Mouse (Mus musculus) cerebellum, adult 2 months (tissue): Measurements from ENCODE around the gene Rph3al. TPM values are rescaled to one million over a fixed set of nuclear protein-coding genes. Genes with fewer than 3 reads are reported as not detected.

ENCODE experiments used
- DNase-seq, 2 experiments: peaks; one replicate each; pipeline ENCODE4 v3.0.0; 2021
- H3K27ac ChIP-seq: fragments of 200-500 bp; 2 replicates; pipeline ENCODE4 v1.5.1; 2012; ENCODE audit warnings: low read length, control low read depth, inconsistent platforms; ENCODE audit not compliant: insufficient read depth
- H3K27me3 ChIP-seq: fragments of 200-500 bp; 2 replicates; pipeline ENCODE4 v1.6.1; 2012; ENCODE audit warnings: inconsistent platforms, mild to moderate bottlenecking, low read length, moderate library complexity; ENCODE audit not compliant: control insufficient read depth, insufficient read depth
- H3K4me1 ChIP-seq: fragments of 200-500 bp; 2 replicates; pipeline ENCODE4 v1.6.1; 2011; ENCODE audit warnings: low read length; ENCODE audit not compliant: control insufficient read depth, insufficient read depth
- H3K4me3 ChIP-seq: fragments of 200-500 bp; replicated peaks from 2 replicates; pipeline ENCODE3; 2011; ENCODE audit warnings: mild to moderate bottlenecking, low read depth, low read length, control low read depth; ENCODE audit not compliant: insufficient read depth
- CTCF ChIP-seq: fragments of 200-500 bp; IDR thresholded peaks from 2 replicates; pipeline ENCODE4 v1.5.1; 2011; ENCODE audit warnings: low read depth, mild to moderate bottlenecking, control low read depth, low read length, moderate library complexity, borderline replicate concordance; ENCODE audit not compliant: insufficient read depth
- POLR2A ChIP-seq: fragments of 200-500 bp; IDR thresholded peaks from 2 replicates; pipeline ENCODE4 v1.6.1; 2011; ENCODE audit warnings: low read length, control low read depth, borderline replicate concordance; ENCODE audit not compliant: insufficient read depth
- WGBS: fragments of 180-500 bp; shearing (Covaris S2); methylation state at CpG from one replicate; pipeline ENCODE4 v1.1.7; 2018; 5-methylcytosine and 5-hydroxymethylcytosine counted together
- polyA plus RNA-seq: library from polyadenylated mRNA; depleted of rRNA; stranded (reverse); fragments of >200 nt; gene quantifications from 2 replicates; pipeline ENCODE4 v1.2.3, GENCODE M21; 2012

Rph3al gene
- polyA plus RNA-seq, 1 experiment: 3.6 TPM

DNA sequence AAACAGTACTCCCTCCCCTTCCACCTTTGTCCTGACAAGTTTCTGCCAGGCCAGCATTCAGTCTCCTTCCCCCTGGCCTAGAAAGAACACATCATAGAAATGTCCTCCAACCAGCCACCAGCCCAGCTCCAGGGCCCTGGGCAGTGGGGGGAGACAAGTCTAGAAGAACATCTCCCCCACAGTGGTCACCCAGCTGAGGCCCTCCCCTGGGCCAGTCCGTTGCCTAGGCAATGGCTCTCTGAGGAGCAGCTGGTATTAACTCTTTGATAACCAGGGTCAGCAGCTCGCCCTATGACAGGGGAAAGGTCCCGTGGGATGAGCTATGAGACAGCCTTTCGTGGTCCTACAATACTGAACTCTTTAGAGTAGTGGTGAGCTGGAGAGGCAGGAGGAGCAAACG lies 33.7 kb downstream of the Rph3al start:
- Histone ChIP-seq H3K4me3 (no peak overlapping the region), H3K4me1 (peaks cover 18% of the 10 kb centered on the region), H3K27ac (no peak overlapping the region), H3K27me3 (no peaks in the 10 kb centered on the region)
- no peak for DNase-seq
- no peak for TF ChIP-seq POLR2A
- TF ChIP-seq CTCF: no peak
- WGBS: 70% methylated on average over 5 of the region's 5 CpGs

DNA sequence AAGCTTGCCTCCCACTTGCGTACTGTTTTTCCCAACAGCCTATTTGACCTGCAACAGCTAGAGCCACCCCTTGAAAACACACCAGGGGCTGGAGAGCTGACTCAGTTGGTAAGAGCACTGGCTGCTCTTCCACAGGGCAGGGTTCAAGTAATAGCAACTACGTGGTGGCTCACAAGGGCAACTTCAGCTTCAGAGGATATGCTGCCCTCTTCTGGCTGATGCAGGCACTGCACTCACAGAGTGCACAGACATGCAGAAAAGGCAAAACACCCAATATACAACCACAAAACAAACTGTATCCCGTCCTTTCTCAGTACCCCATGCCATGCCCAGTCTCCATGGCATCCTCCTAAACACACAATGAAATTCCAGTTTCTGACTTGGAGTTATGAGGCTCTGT lies 34.7 kb downstream of the Rph3al start:
- no peak for TF ChIP-seq POLR2A
- TF ChIP-seq CTCF: peak; percentile 52
- Histone ChIP-seq H3K4me3 (no peak overlapping the region), H3K4me1 (peaks cover 25% of the 10 kb centered on the region), H3K27me3 (no peaks in the 10 kb centered on the region), H3K27ac (no peak overlapping the region)
- DNase-seq: no peak
- WGBS: 93% methylated on average over 3 of the region's 3 CpGs

DNA sequence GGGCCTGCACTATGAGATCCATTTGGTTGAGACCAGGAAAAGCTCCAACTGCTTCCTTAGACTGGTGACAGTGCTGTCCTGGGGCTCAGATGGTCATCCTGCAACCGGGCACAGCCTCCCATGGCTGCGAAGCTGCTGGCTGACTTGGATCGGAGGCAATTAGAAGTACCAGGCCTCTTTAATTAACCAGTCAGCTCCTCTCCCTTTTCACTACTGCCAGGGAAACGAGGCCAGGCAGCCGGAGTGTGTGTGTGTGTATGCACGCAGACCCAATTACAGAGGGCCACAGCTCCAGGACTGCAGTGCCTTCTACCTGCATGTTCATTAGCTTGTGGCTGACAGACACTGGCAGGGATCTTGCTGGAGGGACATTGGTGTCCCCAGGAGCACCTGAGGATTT lies 36.9 kb downstream of the Rph3al start:
- no peak for TF ChIP-seq POLR2A
- no peak overlapping the region for H3K27ac ChIP-seq
- H3K27me3 ChIP-seq: no peaks in the 10 kb centered on the region
- 35% methylated on average over 6 of the region's 6 CpGs for WGBS
- peak in 1 of 2 experiments; percentile 49 for DNase-seq
- peaks cover 25% of the 10 kb centered on the region for H3K4me1 ChIP-seq
- H3K4me3 ChIP-seq: no peak overlapping the region

- TF ChIP-seq POLR2A: no peak
- TF ChIP-seq CTCF: no peak
- WGBS: 20% methylated on average over 9 of the region's 9 CpGs
- no peak overlapping the region for H3K4me3 ChIP-seq
- no peak overlapping the region for H3K27ac ChIP-seq
- peaks cover 32% of the 10 kb centered on the region for H3K4me1 ChIP-seq
- DNase-seq: peak; percentile 43 to 71
- no peaks in the 10 kb centered on the region for H3K27me3 ChIP-seq
These were observed 38.6 kb downstream of the Rph3al start for GRCm38 (mm10) chr11:75899676-75900075.

DNA sequence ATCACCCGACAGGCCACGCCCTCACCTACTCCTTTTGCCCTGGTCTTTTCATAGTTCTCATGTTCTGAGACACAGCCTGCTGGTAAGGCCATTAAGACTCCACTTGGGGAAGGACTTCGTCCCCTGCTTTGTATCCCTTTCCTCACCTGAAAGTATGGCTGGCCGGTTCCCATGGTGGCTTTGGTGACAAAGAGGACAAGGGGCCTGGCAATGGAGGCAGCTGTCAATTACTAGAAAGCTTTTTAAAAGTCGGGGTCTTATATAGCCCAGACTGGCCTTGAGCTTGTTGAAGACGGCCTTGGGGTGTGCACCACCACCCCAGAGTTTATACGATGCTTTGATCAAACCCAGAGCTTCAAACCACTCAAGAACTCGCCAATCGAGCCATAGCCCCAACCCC lies 39.7 kb downstream of the Rph3al start:
- Histone ChIP-seq H3K4me1 (peaks cover 32% of the 10 kb centered on the region), H3K27ac (no peak overlapping the region), H3K27me3 (no peaks in the 10 kb centered on the region), H3K4me3 (no peak overlapping the region)
- WGBS: 98% methylated on average over 9 of the region's 9 CpGs
- TF ChIP-seq POLR2A: no peak
- TF ChIP-seq CTCF: no peak
- DNase-seq: no peak

GRCm38 (mm10) chr11:75894791-75895420 lies 43.3 kb downstream of the Rph3al start:
- no peak for DNase-seq
- Histone ChIP-seq H3K4me3 (no peak overlapping the region), H3K27ac (no peak overlapping the region), H3K4me1 (peaks cover 15% of the 10 kb centered on the region), H3K27me3 (no peaks in the 10 kb centered on the region)
- WGBS: 38% methylated on average over 12 of the region's 12 CpGs
- no peak for TF ChIP-seq CTCF
- no peak for TF ChIP-seq POLR2A

DNA sequence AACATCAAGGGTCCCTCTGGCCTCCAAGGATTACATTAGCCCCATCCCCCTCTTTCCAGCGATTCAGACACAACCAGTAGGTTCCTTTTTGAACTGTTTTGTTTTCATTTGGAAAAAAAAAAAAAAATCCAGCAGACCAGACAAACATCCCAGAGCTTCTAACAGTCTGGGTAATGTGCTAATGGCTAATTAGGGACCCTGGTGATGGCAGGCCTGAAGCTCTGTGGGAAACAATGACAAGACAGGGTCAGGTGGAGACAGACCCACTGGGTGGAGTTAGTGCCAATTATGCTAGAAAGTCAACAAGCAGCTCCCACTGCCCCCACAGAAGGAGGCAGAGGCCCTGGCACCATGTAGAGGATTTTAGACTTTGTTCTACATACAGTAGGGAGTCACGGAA lies 44.3 kb downstream of the Rph3al start:
- peaks cover 8% of the 10 kb centered on the region for H3K4me1 ChIP-seq
- no peak overlapping the region for H3K4me3 ChIP-seq
- no peak for DNase-seq
- TF ChIP-seq CTCF (no peak), POLR2A (no peak)
- 87% methylated on average over 2 of the region's 2 CpGs for WGBS
- no peak overlapping the region for H3K27ac ChIP-seq
- no peaks in the 10 kb centered on the region for H3K27me3 ChIP-seq

GRCm38 (mm10) chr11:75887349-75887748 lies 50.9 kb downstream of the Rph3al start:
- DNase-seq: no peak
- TF ChIP-seq POLR2A (no peak), CTCF (no peak)
- Histone ChIP-seq H3K4me1 (peaks cover 5% of the 10 kb centered on the region; the same call in 1 of the 2 replicates), H3K27ac (no peak overlapping the region), H3K4me3 (no peak overlapping the region), H3K27me3 (no peaks in the 10 kb centered on the region)
- WGBS: 93% methylated on average over 3 of the region's 3 CpGs

DNA sequence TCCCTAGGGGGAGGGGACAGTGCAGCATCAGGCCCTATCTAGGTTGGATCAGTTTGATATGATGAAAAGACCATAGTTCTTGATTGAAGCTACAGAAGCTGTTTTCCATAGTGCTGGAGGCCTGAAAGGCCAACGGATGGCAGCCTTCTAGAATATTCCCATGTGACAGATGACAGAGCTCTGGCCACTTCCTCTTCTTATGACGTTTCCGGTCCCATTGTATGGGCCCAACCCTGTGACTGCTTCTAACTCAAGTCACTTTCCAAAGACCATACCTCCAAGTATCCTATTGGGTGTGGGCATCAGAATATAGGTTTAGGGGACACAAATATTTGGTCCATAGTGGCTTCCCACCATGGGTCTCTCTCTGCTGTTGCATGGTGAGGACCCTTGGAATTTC lies 57.0 kb downstream of the Rph3al start:
- Histone ChIP-seq H3K4me1 (peaks cover 35% of the 10 kb centered on the region), H3K27ac (no peak overlapping the region), H3K27me3 (no peaks in the 10 kb centered on the region), H3K4me3 (no peak overlapping the region)
- WGBS: 86% methylated on average over 3 of the region's 3 CpGs
- no peak for DNase-seq
- no peak for TF ChIP-seq POLR2A
- TF ChIP-seq CTCF: no peak
